Mouse (Mus musculus) neural tube, embryonic 15.5 days (tissue): ENCODE results near the gene Nr2c1. TPM values are rescaled to one million over a fixed set of nuclear protein-coding genes. Genes with fewer than 3 reads are reported as not detected.

ENCODE experiments used
- ATAC-seq: fragments of 200-750 bp; cut with Nextera tagmentation; 2 replicates; pipeline ENCODE4 v1.8.0; 2017; ENCODE audit warnings: mild to moderate bottlenecking, moderate TSS enrichment, moderate library complexity; ENCODE audit not compliant: low FRiP score
- H3K27ac ChIP-seq: fragments of 300-500 bp; sonication (generic); replicated peaks from 2 replicates; pipeline ENCODE4 v1.5.1; 2015; ENCODE audit warnings: mild to moderate bottlenecking, inconsistent platforms
- H3K27me3 ChIP-seq: fragments of 300-500 bp; sonication (generic); replicated peaks from 2 replicates; pipeline ENCODE4 v1.6.1; 2015; ENCODE audit warnings: inconsistent platforms
- H3K36me3 ChIP-seq: fragments of 300-500 bp; sonication (generic); 2 replicates; pipeline ENCODE4 v1.6.1; 2015; ENCODE audit warnings: inconsistent platforms
- H3K4me1 ChIP-seq: fragments of 300-500 bp; sonication (generic); 2 replicates; pipeline ENCODE4 v1.6.1; 2015; ENCODE audit warnings: inconsistent platforms
- H3K4me2 ChIP-seq: fragments of 300-500 bp; sonication (generic); 2 replicates; pipeline ENCODE4 v1.6.1; 2015; ENCODE audit warnings: inconsistent platforms, mild to moderate bottlenecking, moderate library complexity
- H3K4me3 ChIP-seq: fragments of 300-500 bp; sonication (generic); replicated peaks from 2 replicates; pipeline ENCODE4 v1.5.1; 2015; ENCODE audit warnings: mild to moderate bottlenecking, inconsistent platforms
- H3K9ac ChIP-seq: fragments of 300-500 bp; sonication (generic); replicated peaks from 2 replicates; pipeline ENCODE4 v1.6.1; 2015; ENCODE audit warnings: mild to moderate bottlenecking, inconsistent platforms
- H3K9me3 ChIP-seq: fragments of 300-500 bp; sonication (generic); replicated peaks from 2 replicates; pipeline ENCODE4 v1.6.1; 2016; ENCODE audit warnings: inconsistent platforms
- WGBS: fragments of 180-500 bp; shearing (Covaris S2); methylation state at CpG from one replicate; pipeline ENCODE4 v1.1.7; 2015; ENCODE audit warnings: mixed read lengths; 5-methylcytosine and 5-hydroxymethylcytosine counted together
- polyA plus RNA-seq: library from polyadenylated mRNA; unstranded; fragments of >200 nt; fragmentation: Nextera tagmentation; extraction: Ambion mirVana; gene quantifications from 2 replicates; pipeline ENCODE4 v1.2.1, GENCODE M21; 2015

Gene Nr2c1
- polyA plus RNA-seq, 1 experiment from 2014 or later: 6.6 TPM

- H3K27ac ChIP-seq: no peak overlapping the region
- H3K27me3 ChIP-seq: no peaks in the 10 kb centered on the region
- H3K36me3 ChIP-seq: no peaks in the 10 kb centered on the region
- peaks cover 8% of the 10 kb centered on the region for H3K4me1 ChIP-seq
- no peak overlapping the region for H3K4me2 ChIP-seq
- no peak for ATAC-seq
- no peak overlapping the region for H3K9ac ChIP-seq
- H3K4me3 ChIP-seq: no peak overlapping the region
- WGBS: 94% methylated on average over 3 of the region's 3 CpGs
- H3K9me3 ChIP-seq: no peaks in the 10 kb centered on the region
Observed at GRCm38 (mm10) chr10:94142427-94142826, 5.4 kb upstream of the Nr2c1 start.

DNA sequence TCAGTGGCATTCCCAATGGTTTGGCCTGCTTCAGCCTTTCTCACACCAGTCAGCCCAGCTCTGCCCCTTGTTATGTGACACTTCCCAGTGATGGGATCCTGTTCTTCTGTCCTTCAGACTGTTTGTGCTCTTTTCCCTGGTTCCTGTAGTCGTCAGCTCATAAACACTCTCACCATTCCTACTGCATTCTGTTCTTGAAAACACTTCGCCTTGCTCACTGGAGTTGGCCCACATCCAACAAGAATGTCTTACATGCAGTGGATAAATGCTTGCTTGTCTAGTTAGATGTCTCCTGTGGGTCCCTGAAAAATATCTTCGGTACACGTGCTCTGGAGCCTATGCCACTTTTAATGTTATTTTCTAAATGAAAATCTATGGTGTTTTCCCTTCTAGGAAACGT, 3.2 kb upstream of the Nr2c1 start:
- H3K4me3 ChIP-seq: no peak overlapping the region
- H3K27ac ChIP-seq: no peak overlapping the region
- no peak overlapping the region for H3K4me2 ChIP-seq
- 52% methylated on average over 5 of the region's 5 CpGs for WGBS
- no peaks in the 10 kb centered on the region for H3K36me3 ChIP-seq
- no peaks in the 10 kb centered on the region for H3K9me3 ChIP-seq
- H3K27me3 ChIP-seq: no peaks in the 10 kb centered on the region
- H3K9ac ChIP-seq: no peak overlapping the region
- peaks cover 22% of the 10 kb centered on the region for H3K4me1 ChIP-seq
- ATAC-seq: no peak

DNA sequence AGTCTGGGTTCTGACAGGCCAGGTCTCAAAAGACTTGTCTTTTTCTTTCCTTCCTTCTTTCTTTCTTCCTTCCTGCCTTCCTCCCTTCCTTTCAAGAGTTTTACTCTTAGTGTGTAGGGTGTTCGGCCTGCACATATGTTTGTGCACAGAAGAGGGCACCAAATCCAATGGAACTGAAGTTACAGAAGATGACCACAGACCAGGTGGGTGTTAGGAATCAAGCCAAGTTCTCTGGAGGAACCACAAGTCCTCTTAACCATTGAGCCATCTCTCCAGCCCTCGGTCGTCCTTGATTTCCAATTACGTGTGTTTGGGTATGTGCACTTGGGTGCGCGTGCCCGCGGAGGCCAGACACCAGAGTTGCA, 450 bp upstream of the Nr2c1 start:
- Histone ChIP-seq H3K4me1 (peaks cover 35% of the 10 kb centered on the region), H3K27me3 (no peaks in the 10 kb centered on the region), H3K36me3 (no peaks in the 10 kb centered on the region), H3K27ac (peak overlapping the region; percentile 89), H3K9me3 (no peaks in the 10 kb centered on the region), H3K4me3 (peak overlapping the region; percentile 96), H3K9ac (peak overlapping the region; percentile 80), H3K4me2 (peak overlapping the region; percentile 64)
- 11% methylated on average over 8 of the region's 8 CpGs for WGBS
- ATAC-seq: peak; percentile 45; the same call in 1 of the 2 replicates

- no peak overlapping the region for H3K4me3 ChIP-seq
- H3K9ac ChIP-seq: no peak overlapping the region
- no peaks in the 10 kb centered on the region for H3K36me3 ChIP-seq
- ATAC-seq: no peak
- peaks cover 28% of the 10 kb centered on the region for H3K4me1 ChIP-seq
- no peaks in the 10 kb centered on the region for H3K27me3 ChIP-seq
- 80% methylated on average over 4 of the region's 4 CpGs for WGBS
- H3K9me3 ChIP-seq: no peaks in the 10 kb centered on the region
- H3K4me2 ChIP-seq: no peak overlapping the region
- no peak overlapping the region for H3K27ac ChIP-seq
Observed at GRCm38 (mm10) chr10:94151488-94151887, 3.7 kb downstream of the Nr2c1 start.

GRCm38 (mm10) chr10:94153841-94154240, 6.0 kb downstream of the Nr2c1 start:
- Histone ChIP-seq H3K27me3 (no peaks in the 10 kb centered on the region), H3K4me2 (no peak overlapping the region), H3K9ac (no peak overlapping the region), H3K4me3 (no peak overlapping the region), H3K36me3 (peaks cover 11% of the 10 kb centered on the region), H3K4me1 (peaks cover 20% of the 10 kb centered on the region), H3K9me3 (no peaks in the 10 kb centered on the region), H3K27ac (no peak overlapping the region)
- no peak for ATAC-seq

- Histone ChIP-seq H3K27me3 (no peaks in the 10 kb centered on the region), H3K9me3 (no peaks in the 10 kb centered on the region), H3K4me1 (no peaks in the 10 kb centered on the region), H3K36me3 (peaks cover 38% of the 10 kb centered on the region), H3K4me2 (no peak overlapping the region), H3K27ac (no peak overlapping the region), H3K9ac (no peak overlapping the region), H3K4me3 (no peak overlapping the region)
- no peak for ATAC-seq
- 92% methylated on average over 6 of the region's 6 CpGs for WGBS
Observed at GRCm38 (mm10) chr10:94158962-94159361, 11.1 kb downstream of the Nr2c1 start.

- Histone ChIP-seq H3K4me3 (no peak overlapping the region), H3K4me2 (no peak overlapping the region), H3K27ac (no peak overlapping the region), H3K4me1 (no peaks in the 10 kb centered on the region), H3K27me3 (no peaks in the 10 kb centered on the region), H3K9ac (no peak overlapping the region), H3K9me3 (no peaks in the 10 kb centered on the region), H3K36me3 (peaks cover 43% of the 10 kb centered on the region)
- 91% methylated on average over 4 of the region's 4 CpGs for WGBS
- ATAC-seq: no peak
Observed at GRCm38 (mm10) chr10:94159406-94159805, 11.6 kb downstream of the Nr2c1 start.

- Histone ChIP-seq H3K27ac (no peak overlapping the region), H3K4me2 (no peak overlapping the region), H3K36me3 (peaks cover 53% of the 10 kb centered on the region), H3K9me3 (no peaks in the 10 kb centered on the region), H3K4me3 (no peak overlapping the region), H3K9ac (no peak overlapping the region), H3K4me1 (no peaks in the 10 kb centered on the region), H3K27me3 (no peaks in the 10 kb centered on the region)
- 89% methylated on average over 5 of the region's 5 CpGs for WGBS
- ATAC-seq: no peak
Observed at GRCm38 (mm10) chr10:94161051-94161765, 13.4 kb downstream of the Nr2c1 start.

DNA sequence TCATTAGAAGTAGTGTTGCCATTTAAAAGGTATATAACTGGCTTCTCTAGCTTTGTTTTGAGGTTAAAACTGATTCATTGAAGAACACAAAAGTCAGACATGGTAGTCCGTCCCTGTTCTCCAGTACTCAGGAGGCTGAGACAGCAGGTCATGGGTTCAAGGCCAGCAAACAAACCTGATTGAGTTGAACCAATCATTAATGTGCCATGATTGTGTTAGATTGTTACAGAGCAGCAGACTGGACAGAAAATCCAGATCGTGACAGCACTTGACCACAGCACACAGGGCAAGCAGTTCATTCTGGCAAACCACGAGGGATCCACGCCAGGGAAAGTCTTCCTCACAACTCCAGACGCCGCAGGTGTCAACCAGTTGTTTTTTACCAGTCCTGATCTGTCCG, 14.2 kb downstream of the Nr2c1 start:
- Histone ChIP-seq H3K27ac (no peak overlapping the region), H3K4me1 (no peaks in the 10 kb centered on the region), H3K36me3 (peaks cover 58% of the 10 kb centered on the region), H3K27me3 (no peaks in the 10 kb centered on the region), H3K4me2 (no peak overlapping the region), H3K9me3 (no peaks in the 10 kb centered on the region), H3K9ac (no peak overlapping the region), H3K4me3 (no peak overlapping the region)
- ATAC-seq: no peak
- WGBS: 97% methylated on average over 7 of the region's 7 CpGs

DNA sequence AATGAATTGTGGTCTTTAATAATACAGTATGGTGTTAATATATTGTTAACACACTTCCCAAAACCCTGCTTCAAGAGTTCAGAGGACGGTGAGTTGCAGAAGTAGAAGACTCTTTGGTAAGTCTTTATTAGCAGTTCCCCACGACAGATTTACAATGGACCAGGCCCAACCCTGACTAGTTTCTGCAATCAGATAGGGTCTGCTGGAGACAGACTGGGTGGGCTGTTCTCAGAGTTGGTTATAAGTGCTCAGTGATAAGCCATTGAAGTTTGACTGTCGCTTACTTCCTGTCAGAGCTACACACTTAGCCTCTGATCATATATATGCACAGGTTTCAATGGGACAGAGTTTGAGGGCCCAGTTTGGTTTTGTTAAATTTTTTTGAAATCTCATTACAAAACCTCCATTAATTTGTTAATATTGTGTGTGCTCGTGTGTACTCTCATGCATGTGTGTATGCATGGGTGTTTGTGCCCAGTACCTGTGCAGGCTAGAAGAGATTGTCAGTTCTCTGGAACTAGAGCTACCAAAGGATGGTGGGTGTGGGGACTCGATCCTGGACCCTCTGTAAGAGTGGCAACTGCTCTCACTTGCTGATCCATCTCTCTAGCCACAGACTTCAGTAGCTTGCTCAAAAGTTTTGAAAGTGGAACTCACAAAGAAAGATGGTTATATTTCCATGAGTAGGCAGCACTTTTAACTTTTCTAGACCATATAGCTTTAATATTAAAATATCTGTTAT, 16.5 kb downstream of the Nr2c1 start:
- 83% methylated on average over 5 of the region's 5 CpGs for WGBS

GRCm38 (mm10) chr10:94165426-94165825, 17.6 kb downstream of the Nr2c1 start:
- no peaks in the 10 kb centered on the region for H3K9me3 ChIP-seq
- no peak overlapping the region for H3K9ac ChIP-seq
- no peaks in the 10 kb centered on the region for H3K27me3 ChIP-seq
- H3K4me1 ChIP-seq: no peaks in the 10 kb centered on the region
- ATAC-seq: no peak
- H3K27ac ChIP-seq: no peak overlapping the region
- WGBS: 91% methylated on average over 16 of the region's 16 CpGs
- peaks cover 63% of the 10 kb centered on the region for H3K36me3 ChIP-seq
- no peak overlapping the region for H3K4me2 ChIP-seq
- H3K4me3 ChIP-seq: no peak overlapping the region

More for the DNA sequence above, 16.5 kb downstream of the Nr2c1 start:
- Histone ChIP-seq H3K9me3 (no peaks in the 10 kb centered on the region), H3K4me1 (no peaks in the 10 kb centered on the region), H3K36me3 (peaks cover 61% of the 10 kb centered on the region), H3K4me3 (no peak overlapping the region), H3K27me3 (no peaks in the 10 kb centered on the region), H3K4me2 (no peak overlapping the region), H3K9ac (no peak overlapping the region), H3K27ac (no peak overlapping the region)
- no peak for ATAC-seq

GRCm38 (mm10) chr10:94167051-94167750, 19.4 kb downstream of the Nr2c1 start:
- H3K4me1 ChIP-seq: peaks cover 6% of the 10 kb centered on the region; the same call in 1 of the 2 replicates
- no peaks in the 10 kb centered on the region for H3K9me3 ChIP-seq
- no peak for ATAC-seq
- H3K27ac ChIP-seq: peak overlapping the region; percentile 41; the same call in 1 of the 2 replicates
- no peaks in the 10 kb centered on the region for H3K27me3 ChIP-seq
- no peak overlapping the region for H3K4me2 ChIP-seq
- H3K36me3 ChIP-seq: peaks cover 67% of the 10 kb centered on the region
- WGBS: 32% methylated on average over 11 of the region's 11 CpGs
- no peak overlapping the region for H3K9ac ChIP-seq
- no peak overlapping the region for H3K4me3 ChIP-seq
